Mouse (Mus musculus) lung, postnatal 4 days (tissue): ENCODE data around the gene Leng9.
"Not testable (repeated sequence)": the region's sequence is repeated elsewhere in the genome, so short reads cannot be mapped to it uniquely, and the experiment has no call there.

Experiments used
- DNase-seq, 2 experiments: peaks; one replicate each; pipeline ENCODE4 v3.0.0; 2021

Leng9 gene

DNA sequence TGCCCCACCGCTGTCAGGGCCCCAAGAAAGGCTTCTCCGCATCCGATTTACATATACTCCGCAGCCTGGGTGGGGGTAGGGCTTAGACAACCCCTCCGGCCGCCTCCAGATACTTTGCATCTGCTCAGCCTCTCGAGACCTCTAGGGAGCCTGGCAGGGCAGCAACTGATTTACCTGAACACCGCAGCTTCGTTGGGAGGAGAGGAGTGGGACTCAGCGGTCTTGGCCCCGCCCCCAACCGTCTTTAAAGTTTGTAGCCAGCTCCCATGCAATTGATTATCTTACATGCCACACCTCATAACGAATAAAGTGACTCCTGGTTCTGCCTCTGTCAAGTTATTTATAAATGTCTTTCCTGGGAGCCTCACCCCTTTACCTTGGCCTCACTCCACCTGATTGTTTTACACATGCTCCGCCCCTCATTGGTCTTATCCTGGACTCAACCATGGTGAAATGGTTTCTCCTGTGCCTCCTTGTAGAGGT is at the start of gene Leng9:
Gene Leng9 (minus strand): TSS at position 316 of the 483 bp plus-strand sequence.
- DNase-seq = peak in 1 of 2 experiments; percentile 49

DNA sequence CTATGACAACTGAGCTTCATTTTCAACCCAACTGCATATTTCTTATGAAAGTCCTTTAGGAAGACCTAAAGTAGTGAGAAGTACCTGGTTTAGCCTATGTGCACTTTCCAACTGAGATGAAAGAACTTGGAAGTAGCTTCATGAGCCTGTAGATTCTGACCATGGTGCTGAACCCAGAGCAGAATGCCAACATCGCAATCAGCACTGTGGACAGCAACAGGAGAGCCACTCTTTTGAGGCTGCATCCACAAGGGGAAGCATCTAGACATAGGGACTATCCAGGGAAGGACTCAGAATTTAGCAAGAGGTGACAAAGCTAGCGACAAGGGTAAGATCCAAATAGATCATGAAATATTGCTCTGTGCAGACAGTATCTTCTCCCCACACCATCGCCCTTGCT is 28.3 kb upstream of the Leng9 start:
- DNase-seq = peak; percentile 56 to 64

DNA sequence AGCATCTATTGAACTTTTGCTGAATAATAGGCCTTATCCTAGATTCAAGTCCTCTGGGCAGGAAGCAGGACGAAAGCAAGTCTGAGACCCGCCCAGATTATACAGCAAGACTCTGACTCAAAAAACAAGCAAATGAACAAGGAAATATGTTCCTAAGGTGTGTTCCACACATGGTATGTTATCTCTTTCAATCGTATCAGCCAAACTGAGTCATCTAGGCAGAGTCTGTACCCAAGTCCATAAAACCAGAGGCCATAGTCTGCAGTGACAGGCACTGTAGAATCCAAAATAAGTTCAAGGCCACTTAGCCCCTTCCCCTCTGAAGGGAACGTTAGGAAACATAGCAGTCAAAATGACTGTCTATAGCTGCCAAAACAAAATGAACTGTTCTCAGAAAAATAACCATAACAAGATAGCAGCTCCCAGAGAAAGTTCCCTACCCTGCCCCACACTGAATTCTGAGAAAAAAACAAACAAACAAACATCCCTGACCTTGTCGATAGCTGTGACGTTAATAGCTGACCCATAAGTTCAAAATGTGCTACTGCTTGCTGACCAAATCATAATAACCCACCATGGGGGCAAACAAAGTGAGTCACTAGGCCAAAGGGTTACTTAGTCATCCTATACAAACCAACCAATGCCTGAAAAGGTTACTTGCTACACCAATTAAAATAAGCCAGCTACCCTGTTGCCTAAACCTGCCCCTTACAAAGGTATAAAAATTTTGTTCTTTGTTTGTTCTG is 20.2 kb upstream of the Leng9 start:
- no peak for DNase-seq

DNA sequence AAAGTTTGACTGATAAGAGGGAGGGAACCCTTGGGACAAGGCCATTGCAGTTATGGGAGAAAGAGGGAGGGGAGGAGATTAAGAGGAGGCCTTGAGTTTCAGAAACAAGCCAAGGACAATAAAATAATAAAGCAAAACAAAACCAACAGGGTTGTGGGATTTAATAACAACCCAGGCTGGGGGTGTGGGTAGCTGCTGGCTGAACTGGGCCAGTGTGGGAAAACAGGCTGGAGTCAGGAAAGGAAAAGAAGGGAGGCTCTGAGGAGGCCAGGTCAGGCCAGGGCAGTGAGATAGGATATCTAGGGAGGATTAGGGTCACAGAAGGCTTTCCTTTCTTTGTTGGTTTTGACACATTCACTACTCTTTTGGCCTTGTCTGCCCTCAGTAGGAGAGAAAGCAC is 16.9 kb upstream of the Leng9 start:
- DNase-seq = no peak

DNA sequence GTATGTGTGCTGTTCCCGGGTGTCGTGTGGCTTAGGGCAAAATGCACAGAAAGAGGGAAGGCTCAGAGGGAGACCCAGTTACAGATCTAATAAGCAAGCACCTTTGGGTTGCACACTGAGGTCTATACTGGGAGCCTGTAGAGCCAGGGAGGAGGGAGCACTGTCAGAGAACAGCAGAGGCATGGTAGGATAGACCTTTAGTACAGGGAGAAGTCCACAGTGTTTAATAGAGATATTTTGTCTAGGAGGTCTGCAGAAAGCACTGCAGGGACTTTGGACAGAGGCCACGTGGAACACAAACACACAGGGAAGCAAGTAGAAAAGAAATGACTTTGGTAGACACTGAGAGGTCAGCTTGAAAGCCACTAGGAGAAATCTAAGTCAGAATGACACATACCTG is 15.1 kb upstream of the Leng9 start:
- DNase-seq = no peak

DNA sequence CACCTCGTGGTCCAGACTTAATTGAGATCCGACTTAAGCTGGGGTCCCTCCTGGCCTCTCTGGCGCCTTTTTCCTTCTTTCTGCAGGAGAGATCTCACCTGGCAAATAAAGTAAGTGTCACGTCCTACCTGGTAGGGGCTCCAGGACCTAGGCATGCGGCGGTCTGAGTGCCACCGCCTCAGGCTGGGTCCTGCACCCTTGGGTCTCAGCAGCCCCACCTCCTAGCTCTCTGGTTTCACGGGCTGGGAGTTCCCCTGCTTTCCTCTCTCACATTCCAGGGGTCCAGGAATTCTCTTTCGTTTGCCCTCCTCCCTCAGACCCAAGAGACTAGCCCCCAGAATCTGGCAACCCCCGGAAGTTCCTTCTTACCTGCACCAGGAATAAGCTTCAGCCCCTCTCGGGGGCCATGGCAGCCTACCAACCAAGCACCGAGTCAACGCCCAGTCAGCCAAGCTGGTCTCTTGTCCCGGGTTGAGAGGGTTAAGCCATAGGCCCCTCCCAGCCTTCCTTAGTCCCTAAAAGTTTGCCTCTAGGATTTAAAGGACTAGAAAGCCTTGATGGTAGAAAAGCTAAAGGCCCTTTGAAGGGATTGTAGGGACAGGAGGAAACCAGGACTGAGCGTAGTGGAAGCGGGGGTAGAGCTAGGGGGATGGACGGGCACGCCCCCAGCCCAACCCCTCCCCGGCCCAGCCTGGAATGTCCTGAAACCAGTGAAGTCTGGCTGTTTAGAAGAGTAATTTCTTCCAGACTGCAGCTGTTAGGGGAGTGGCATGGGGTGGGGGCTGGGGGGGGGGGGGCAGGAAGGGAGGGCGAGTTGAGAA is 14.1 kb upstream of the Leng9 start, which contains the start of gene Cdc42ep5:
Gene Cdc42ep5 (minus strand): TSS at position 771 of the 821 bp plus-strand sequence.
- peak; percentile 73 to 88 for DNase-seq

DNA sequence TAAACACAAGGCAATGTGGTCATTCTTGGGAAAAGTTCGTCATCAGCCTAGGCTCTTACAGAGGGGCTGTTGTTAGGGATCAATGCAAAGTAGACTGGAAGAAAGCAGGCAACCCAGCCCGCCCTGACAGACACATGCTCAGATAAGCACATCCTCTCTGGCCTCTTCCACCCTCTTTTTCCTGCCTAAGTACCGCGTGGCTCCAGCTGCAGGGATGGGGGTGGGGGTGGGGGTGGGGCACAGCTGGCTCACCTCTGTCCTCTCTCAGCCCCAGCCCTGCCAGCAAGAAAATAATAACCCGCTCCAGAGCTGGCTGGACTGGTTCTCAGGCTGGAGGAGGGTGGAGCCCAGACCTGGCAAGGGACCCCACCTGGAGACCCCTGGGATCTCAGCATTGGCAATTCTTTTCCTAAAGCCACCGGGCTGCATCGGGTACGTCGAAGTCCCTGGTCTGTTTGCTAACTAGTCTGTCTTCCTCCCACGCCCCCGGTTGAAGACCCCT is 13.4 kb upstream of the Leng9 start:
- peak in 1 of 2 experiments; percentile 31 for DNase-seq

DNA sequence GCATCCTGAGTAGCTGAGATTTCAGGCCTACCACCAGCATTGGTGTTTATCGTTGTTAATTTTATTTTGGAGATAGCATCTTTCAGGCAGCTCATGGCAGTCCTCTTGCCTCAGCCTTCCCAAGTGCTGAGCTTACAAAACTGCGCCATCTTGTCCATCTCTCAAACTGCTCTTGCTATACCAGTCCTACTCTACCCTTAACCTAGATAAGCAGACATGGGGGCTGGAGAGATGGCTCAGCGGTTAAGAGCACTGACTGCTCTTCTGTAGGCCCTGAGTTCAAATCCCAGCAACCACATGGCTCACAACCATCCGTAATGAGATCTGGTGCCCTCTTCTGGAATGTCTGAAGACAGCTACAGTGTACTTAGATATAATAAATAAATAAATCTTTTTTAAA is 11.4 kb upstream of the Leng9 start:
- not testable (repeated sequence) for DNase-seq

DNA sequence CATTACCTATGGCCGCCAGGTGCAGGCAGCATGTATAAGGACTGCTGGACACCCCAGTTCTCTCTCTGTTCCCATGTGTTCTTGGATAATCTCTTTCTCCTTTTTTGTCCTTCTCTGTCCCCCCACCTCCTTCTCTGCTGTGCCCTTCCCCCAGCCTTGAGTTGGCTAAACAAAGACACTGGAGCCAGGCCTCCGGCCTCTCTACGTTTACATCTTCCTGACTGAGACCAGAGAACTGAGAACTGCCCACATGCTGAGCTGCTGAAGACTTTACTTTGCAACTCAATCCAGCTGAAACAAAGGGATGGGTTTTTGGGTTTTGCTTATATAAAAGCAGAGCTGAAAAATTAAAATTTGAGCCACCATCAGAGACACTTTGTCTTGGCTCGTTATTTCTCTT is 4.8 kb upstream of the Leng9 start:
- DNase-seq = no peak

DNA sequence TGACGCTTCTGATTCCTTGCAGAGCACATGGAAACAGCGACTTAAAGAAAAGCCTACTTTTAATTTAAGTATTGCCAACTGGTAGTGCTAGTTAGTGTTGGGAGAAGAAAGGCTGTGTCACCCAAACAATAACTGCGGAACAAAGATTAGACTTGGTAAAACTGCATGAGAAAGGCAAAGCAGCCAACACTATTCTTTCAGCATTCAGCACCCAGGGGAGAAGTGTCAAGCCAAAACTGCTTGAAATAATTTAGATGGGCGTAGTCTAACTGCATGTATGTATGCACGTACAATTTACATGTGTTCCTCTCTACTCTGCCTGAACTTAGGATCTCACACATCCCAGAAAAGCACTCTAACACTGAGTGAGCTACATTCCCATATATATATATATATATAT is 4.2 kb upstream of the Leng9 start:
- no peak for DNase-seq

DNA sequence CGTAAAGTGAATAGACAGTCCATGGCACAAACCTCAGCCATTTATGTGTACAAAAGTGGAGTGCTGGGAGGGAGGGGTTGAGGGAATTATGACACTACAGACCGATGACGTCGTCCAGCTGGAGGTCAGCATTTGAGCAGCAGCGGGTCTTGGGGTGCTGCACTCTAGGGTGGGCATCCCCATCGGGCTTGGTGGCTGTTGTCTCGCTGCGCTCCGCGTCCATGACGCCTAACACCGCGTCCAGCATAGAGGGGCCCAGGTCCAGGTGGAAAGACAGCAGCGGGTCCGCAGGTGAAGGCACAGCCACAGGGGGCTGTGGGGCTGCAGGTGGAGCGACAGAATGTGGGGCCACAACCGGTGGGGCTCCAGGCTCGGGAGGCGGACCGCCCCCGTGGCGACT is 1.1 kb upstream of the Leng9 start:
- no peak for DNase-seq

DNA sequence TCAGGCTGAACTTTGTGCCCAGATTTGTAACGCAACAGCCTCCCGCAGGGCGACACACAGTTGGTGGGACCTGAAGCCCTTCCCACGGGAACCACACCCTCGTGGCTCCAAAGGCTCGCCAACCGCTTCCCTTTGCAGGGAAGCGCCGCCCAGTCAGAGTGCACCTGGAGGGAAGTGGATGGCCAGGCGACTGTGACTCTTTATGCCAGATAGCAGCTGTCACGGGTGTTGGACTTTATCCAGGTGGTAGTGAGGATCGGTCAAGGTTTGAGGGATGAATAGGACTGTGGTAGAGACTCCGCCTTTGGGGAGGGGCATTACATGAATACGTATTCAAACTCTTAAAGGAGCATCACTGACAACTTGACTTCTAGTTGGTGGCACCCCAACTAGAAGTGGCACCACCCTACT is 642 bp upstream of the Leng9 start:
- peak; percentile 59 to 65 for DNase-seq

DNA sequence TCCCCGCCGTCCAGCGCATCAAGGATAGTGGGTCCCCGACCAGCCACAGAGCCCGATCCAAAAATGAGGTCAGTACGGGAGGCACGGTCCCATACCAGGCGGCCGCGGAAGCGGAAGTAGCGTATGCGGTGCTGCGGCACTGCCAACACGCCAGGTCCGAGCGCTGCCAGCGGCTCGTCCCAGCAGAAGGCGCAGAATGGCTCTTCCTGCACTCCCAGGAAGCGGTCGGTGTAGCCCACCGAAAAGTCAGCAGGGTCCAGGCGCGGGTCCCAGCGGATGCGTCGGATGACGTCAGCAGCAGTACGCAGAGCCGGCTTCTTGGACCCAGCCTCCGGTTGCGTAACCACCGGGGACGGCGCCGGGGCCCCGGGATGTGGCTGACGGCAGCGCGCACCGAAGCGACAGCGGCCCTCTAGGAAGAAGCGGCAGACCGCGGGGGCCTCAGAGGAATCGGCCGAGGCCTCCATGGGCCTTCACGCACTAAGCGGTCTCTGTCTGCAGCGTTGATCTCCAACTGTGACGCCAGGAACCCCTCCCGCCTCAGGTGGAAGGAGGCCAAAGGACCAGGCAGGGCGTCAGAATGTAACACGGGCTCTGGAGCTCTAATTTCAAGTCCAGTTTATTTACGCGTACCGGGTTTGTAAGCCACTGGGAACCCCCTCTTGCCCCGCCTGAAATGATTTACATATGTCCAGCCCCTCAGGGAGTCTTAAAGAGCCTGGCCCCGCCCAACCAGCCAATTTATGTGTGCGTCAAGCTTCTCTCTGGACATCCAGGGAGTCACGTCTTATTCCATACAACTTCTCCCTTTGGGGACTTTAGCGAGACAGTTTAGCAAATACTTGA is 742 bp downstream of the Leng9 start:
- peak; percentile 86 to 87 for DNase-seq

DNA sequence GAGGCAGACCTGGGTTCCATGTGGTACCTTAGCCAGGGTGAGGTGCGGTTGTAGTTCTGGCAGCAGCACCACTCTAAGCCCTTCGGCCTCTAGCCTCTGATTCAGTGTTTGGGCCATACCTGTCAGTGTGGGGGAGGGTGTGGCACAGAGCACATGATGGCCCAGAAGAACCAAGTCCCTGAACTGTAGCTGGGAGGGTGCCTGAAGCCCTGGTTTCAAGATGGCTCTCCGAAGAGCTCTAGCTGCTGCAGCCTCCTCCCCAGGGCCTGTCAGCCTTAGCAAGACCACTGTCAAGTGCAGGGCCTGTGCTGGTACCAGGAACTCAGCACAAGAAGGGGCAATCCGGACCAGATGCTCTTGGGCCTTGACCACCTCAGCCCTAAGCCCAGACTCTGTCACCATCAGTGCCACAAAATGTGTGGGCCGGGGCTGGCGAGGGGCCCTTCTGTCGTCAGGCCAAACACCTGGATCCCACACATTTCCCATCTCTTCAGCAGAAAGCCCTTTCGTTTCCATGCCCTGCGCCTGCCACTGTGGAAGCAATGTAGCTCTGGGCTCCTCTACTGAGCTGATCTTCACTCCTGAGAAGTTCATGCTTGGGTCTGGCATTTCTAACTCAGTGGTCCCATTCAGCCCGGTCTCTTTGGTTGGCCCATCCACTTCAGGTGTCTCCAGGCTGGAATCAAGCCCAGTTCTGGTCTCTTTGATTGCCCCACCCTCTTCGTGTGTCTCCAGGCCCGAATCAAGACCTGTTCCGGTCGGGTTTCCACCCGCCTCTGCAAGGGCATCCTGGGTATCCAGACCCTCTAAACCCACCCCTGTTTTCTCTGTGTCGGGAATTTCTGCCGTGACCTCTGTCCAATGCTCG is 1.6 kb downstream of the Leng9 start:
- no peak for DNase-seq

DNA sequence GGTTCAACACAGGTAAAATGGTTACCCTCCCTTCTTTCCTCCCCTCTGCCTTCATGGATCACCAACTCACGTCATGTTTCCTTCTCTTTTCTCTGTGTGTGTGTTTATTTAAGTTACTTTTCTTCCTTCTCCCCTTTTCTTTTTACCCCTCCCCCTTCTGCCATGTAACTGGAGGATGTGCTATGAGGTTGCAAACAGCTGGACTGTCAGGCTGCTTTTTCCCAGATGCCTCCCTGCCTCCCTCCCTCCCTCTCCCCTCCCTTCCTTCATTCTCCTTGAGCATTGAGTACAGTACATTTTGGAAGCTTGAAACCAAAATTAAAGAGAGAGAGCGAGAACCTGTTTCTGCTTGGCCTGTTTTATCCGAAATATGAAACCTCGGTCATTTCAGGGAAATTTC is 2.3 kb downstream of the Leng9 start:
- no peak for DNase-seq

DNA sequence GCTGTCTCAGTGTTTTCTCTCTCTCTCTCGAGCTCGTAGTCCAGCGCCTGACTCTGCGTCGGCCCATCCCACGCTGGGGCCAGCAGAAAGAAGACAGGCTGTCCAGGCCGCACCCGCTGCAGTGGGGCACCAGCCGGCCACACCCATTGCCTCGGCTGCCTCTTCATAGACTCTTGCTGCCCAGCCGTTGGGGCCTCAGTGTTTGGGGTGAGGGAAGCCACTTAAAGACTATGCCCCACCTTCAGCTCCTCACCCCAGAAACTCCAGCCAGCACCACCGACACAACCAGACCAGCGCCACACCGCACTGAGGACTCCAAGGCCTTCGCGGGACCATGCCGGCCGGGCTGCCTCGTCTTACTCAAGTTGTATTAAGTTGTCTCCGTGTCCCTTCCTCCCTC is 2.8 kb downstream of the Leng9 start:
- peak in 1 of 2 experiments; percentile 29 for DNase-seq

DNA sequence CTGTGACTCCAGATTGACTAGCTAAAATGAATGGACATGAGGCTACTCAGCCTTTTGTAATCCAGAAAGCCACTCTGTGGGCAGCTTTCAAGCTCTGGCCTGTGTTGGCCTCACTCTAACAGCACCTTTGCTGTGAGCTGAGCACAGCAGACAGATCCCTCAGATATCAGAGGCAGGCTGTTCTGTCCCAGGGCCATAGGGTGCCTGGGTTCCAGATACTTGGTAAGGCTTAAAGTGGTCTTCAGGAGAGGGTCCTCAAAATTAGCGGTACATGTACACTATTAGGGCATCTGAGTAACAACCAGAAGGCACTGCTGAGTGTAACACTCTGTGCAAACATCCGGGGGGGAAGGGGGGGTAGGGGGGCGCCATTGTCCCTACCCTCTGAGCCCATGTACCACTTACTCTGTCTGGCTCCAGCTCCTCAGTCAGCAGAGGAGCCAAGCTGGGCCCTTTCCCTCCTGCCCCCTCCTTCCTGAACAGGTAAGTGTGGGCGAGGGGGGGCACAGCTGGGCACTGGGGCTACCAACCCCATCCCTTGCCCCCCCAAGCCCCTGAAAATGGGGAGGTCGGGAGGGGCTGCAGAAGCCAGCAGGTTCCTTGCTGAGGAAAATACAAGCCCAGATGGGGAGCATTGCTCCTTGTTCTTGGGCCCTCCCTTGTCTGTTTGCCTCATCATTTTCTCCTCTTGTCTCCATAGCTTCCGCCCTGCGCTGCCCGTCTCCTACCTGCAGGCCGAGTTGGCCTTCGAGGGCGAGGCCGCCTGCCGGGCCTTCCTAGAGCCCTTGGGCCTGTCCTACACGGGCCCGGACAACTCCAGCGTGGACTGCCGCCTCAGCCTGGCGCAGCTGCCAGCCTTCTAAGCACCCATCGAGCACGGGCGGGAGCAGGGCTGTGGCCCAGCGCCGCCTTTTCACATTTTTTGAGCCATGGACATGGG is 3.7 kb downstream of the Leng9 start:
- peak; percentile 3 to 26 for DNase-seq

DNA sequence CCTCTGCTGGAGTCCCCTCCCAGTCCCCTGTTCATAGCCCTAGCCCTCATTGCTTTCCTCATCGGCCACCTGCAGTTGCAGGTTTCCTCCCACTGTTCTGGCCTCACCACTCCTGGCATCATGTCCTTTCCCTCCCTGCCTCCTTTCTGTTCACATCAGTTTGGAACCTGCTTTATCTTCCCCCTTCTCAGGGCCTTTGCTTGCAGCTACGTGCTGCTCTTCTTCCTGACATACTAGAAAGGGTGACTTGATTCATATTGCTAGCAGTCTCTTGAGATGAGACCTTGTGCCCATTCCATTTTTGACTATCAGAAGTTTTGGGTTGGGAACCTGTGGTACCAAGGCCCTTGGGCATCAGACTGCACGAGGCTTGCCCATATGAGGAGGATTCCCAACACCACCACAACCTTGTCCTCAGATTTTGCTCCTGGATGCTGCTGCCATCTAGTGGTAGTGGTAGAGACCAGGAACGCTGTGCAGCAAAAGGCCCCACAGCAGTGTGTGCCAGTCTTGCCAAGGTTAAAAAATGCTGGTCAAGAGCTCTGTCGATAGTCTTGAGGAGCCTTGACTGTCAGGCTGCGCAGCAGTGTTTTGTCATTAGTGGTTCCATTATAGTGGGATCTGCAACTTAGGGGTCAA is 4.5 kb downstream of the Leng9 start:
- DNase-seq = peak; percentile 48 to 74

DNA sequence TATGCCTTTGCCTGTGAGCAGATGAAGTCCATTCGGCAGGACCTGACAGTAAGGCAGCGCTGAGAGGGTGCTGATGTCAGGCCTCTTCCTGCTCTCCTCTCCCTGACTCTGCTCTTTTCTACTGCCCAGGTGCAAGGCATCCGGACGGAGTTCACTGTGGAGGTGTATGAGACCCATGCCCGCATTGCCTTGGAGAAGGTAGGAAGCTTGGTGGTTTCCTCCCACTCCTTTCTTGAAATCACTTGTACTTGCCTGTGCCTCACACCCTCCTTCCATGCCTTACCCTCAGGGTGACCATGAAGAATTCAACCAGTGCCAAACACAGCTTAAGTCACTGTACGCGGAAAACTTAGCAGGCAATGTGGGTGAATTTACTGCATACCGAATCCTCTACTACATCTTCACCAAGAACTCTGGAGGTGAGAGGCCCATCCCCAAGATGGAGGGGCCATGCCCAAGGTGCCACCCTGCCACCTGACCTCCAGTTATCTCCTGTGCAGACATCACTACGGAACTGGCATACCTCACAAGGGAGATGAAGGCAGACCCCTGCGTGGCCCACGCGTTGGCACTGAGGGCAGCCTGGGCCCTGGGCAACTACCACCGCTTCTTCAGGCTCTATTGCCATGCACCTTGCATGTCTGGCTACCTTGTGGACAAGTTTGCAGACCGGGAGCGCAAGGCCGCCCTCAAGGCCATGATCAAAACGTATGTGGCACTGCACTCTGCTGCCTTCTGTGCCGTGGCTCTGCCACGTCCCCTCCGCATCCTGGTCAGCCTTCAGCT is 5.2 kb downstream of the Leng9 start:
- DNase-seq = peak in 1 of 2 experiments; percentile 20
